Mouse (Mus musculus) intestine, embryonic 15.5 days (tissue): ENCODE measurements around the gene Lama5. TPM values are rescaled to one million over a fixed set of nuclear protein-coding genes. Genes with fewer than 3 reads are reported as not detected.

Experiments used
- ATAC-seq: fragments of 200-750 bp; cut with Nextera tagmentation; 2 replicates; pipeline ENCODE4 v1.8.0; 2017; ENCODE audit warnings: moderate TSS enrichment, moderate library complexity
- H3K27ac ChIP-seq: fragments of 300-500 bp; sonication (generic); 2 replicates; pipeline ENCODE4 v1.5.1; 2015; ENCODE audit warnings: mild to moderate bottlenecking, inconsistent platforms
- H3K27me3 ChIP-seq: fragments of 300-500 bp; sonication (generic); replicated peaks from 2 replicates; pipeline ENCODE4 v1.6.1; 2015; ENCODE audit warnings: inconsistent platforms
- H3K36me3 ChIP-seq: fragments of 300-500 bp; sonication (generic); 2 replicates; pipeline ENCODE4 v1.6.1; 2015; ENCODE audit warnings: inconsistent platforms
- H3K4me1 ChIP-seq: fragments of 300-500 bp; sonication (generic); replicated peaks from 2 replicates; pipeline ENCODE4 v1.6.1; 2015; ENCODE audit warnings: inconsistent platforms
- H3K4me2 ChIP-seq: fragments of 300-500 bp; sonication (generic); replicated peaks from 2 replicates; pipeline ENCODE4 v1.6.1; 2015; ENCODE audit warnings: mild to moderate bottlenecking, inconsistent platforms
- H3K4me3 ChIP-seq: fragments of 300-500 bp; sonication (generic); replicated peaks from 2 replicates; pipeline ENCODE4 v1.5.1; 2015; ENCODE audit warnings: inconsistent platforms
- H3K9ac ChIP-seq: fragments of 300-500 bp; sonication (generic); 2 replicates; pipeline ENCODE4 v1.6.1; 2015; ENCODE audit warnings: inconsistent platforms
- H3K9me3 ChIP-seq: fragments of 300-500 bp; sonication (generic); 2 replicates; pipeline ENCODE4 v1.6.1; 2016; ENCODE audit warnings: inconsistent platforms
- WGBS: fragments of 180-500 bp; shearing (Covaris S2); methylation state at CpG from one replicate; pipeline ENCODE4 v1.1.7; 2015; 5-methylcytosine and 5-hydroxymethylcytosine counted together
- polyA plus RNA-seq: library from polyadenylated mRNA; unstranded; fragments of >200 nt; fragmentation: Nextera tagmentation; extraction: Ambion mirVana; gene quantifications from 2 replicates; pipeline ENCODE4 v1.2.1, GENCODE M21; 2015

Lama5 gene
- 30.9 and 37.8 TPM in 2 replicates for polyA plus RNA-seq

GRCm38 (mm10) chr2:180225762-180226378 is at the start of gene Lama5:
Gene Lama5 (minus strand): TSS chr2:180225859.
- Histone ChIP-seq H3K4me1 (peaks cover 48% of the 10 kb centered on the region), H3K27ac (peak within 1 kb of the TSS; percentile 73)
- WGBS: under 1% methylated on average over 37 of the region's 37 CpGs

GRCm38 (mm10) chr2:180274523-180274922 is 48.9 kb upstream of the Lama5 start:
- Histone ChIP-seq H3K9me3 (no peaks in the 10 kb centered on the region), H3K27ac (no peak overlapping the region), H3K27me3 (no peaks in the 10 kb centered on the region), H3K36me3 (0 out of 2 replicates have a peak, but pooled peaks cover 4% of the 10 kb centered on the region), H3K4me2 (no peak overlapping the region), H3K4me3 (no peak overlapping the region), H3K4me1 (peaks cover 38% of the 10 kb centered on the region), H3K9ac (no peak overlapping the region)
- WGBS: 86% methylated on average over 2 of the region's 2 CpGs
- ATAC-seq: no peak

More at GRCm38 (mm10) chr2:180225762-180226378, at the start of gene Lama5:
- peak within 1 kb of the TSS; percentile 97 for H3K4me2 ChIP-seq
- no peaks in the 10 kb centered on the region for H3K9me3 ChIP-seq
- H3K27me3 ChIP-seq: no peaks in the 10 kb centered on the region
- no peaks in the 10 kb centered on the region for H3K36me3 ChIP-seq
- ATAC-seq: peak; percentile 81
- peak within 1 kb of the TSS; percentile 71 for H3K9ac ChIP-seq
- H3K4me3 ChIP-seq: peak within 1 kb of the TSS; percentile 75

GRCm38 (mm10) chr2:180273394-180274244 is 48.0 kb upstream of the Lama5 start, which contains the start of gene Cables2:
Gene Cables2 (minus strand): TSS chr2:180273496.
- WGBS: 4% methylated on average over 68 of the region's 68 CpGs
- H3K36me3 ChIP-seq: 0 out of 2 replicates have a peak, but pooled peaks cover 4% of the 10 kb centered on the region
- H3K27ac ChIP-seq: peak within 1 kb of the TSS; percentile 65
- H3K27me3 ChIP-seq: no peaks in the 10 kb centered on the region
- peak within 1 kb of the TSS; percentile 93 for H3K9ac ChIP-seq
- H3K9me3 ChIP-seq: no peaks in the 10 kb centered on the region
- peaks cover 38% of the 10 kb centered on the region for H3K4me1 ChIP-seq
- ATAC-seq: peak; percentile 91
- peak within 1 kb of the TSS; percentile 81 for H3K4me3 ChIP-seq
- H3K4me2 ChIP-seq: peak within 1 kb of the TSS; percentile 78

- peak overlapping the region; percentile 78 for H3K4me2 ChIP-seq
- H3K9me3 ChIP-seq: no peaks in the 10 kb centered on the region
- peak overlapping the region; percentile 65 for H3K27ac ChIP-seq
- H3K4me3 ChIP-seq: peak overlapping the region; percentile 81
- H3K4me1 ChIP-seq: peaks cover 31% of the 10 kb centered on the region
- peak overlapping the region; percentile 93 for H3K9ac ChIP-seq
- 0 out of 2 replicates have a peak, but pooled peaks cover 9% of the 10 kb centered on the region for H3K36me3 ChIP-seq
- WGBS: under 1% methylated on average over 34 of the region's 37 CpGs
- ATAC-seq: peak; percentile 23
- H3K27me3 ChIP-seq: no peaks in the 10 kb centered on the region
Measured at GRCm38 (mm10) chr2:180272884-180273321, 47.2 kb upstream of the Lama5 start.

GRCm38 (mm10) chr2:180271804-180272395 is 46.2 kb upstream of the Lama5 start:
- 61% methylated on average over 5 of the region's 5 CpGs for WGBS
- H3K27ac ChIP-seq: no peak overlapping the region
- no peaks in the 10 kb centered on the region for H3K27me3 ChIP-seq
- H3K4me3 ChIP-seq: peak overlapping the region; percentile 81
- H3K4me2 ChIP-seq: peak overlapping the region; percentile 78
- peaks cover 27% of the 10 kb centered on the region for H3K4me1 ChIP-seq
- no peaks in the 10 kb centered on the region for H3K9me3 ChIP-seq
- peak overlapping the region; percentile 93 for H3K9ac ChIP-seq
- ATAC-seq: no peak
- peaks cover 11% of the 10 kb centered on the region; the same call in 1 of the 2 replicates for H3K36me3 ChIP-seq

- Histone ChIP-seq H3K27me3 (no peaks in the 10 kb centered on the region), H3K36me3 (peaks cover 18% of the 10 kb centered on the region; the same call in 1 of the 2 replicates), H3K9me3 (no peaks in the 10 kb centered on the region), H3K4me2 (no peak overlapping the region), H3K4me1 (peaks cover 19% of the 10 kb centered on the region), H3K4me3 (no peak overlapping the region), H3K9ac (peak overlapping the region; percentile 5; the same call in 1 of the 2 replicates), H3K27ac (no peak overlapping the region)
- ATAC-seq: no peak
- 66% methylated on average over 7 of the region's 7 CpGs for WGBS
Measured at GRCm38 (mm10) chr2:180270537-180271255, 45.0 kb upstream of the Lama5 start.

GRCm38 (mm10) chr2:180269329-180269728 is 43.7 kb upstream of the Lama5 start:
- Histone ChIP-seq H3K27ac (no peak overlapping the region), H3K27me3 (no peaks in the 10 kb centered on the region), H3K4me2 (no peak overlapping the region), H3K4me1 (peaks cover 19% of the 10 kb centered on the region), H3K9me3 (no peaks in the 10 kb centered on the region), H3K36me3 (peaks cover 18% of the 10 kb centered on the region; the same call in 1 of the 2 replicates), H3K4me3 (no peak overlapping the region), H3K9ac (no peak overlapping the region)
- no peak for ATAC-seq
- WGBS: 90% methylated on average over 10 of the region's 10 CpGs

- 64% methylated on average over 2 of the region's 2 CpGs for WGBS
- no peak for ATAC-seq
Measured at GRCm38 (mm10) chr2:180267955-180268354, 42.3 kb upstream of the Lama5 start.

GRCm38 (mm10) chr2:180262891-180263290 is 37.2 kb upstream of the Lama5 start:
- Histone ChIP-seq H3K27me3 (no peaks in the 10 kb centered on the region), H3K27ac (0 out of 2 replicates have a peak overlapping the region, but pooled peaks have one; percentile 27), H3K4me1 (0 out of 2 replicates have a peak, but pooled peaks cover 4% of the 10 kb centered on the region), H3K9me3 (no peaks in the 10 kb centered on the region), H3K4me2 (no peak overlapping the region), H3K4me3 (no peak overlapping the region), H3K9ac (no peak overlapping the region), H3K36me3 (peaks cover 35% of the 10 kb centered on the region)
- WGBS: 86% methylated on average over 10 of the region's 10 CpGs
- no peak for ATAC-seq

More at GRCm38 (mm10) chr2:180267955-180268354, 42.3 kb upstream of the Lama5 start:
- Histone ChIP-seq H3K36me3 (peaks cover 22% of the 10 kb centered on the region; the same call in 1 of the 2 replicates), H3K27me3 (no peaks in the 10 kb centered on the region), H3K4me1 (peaks cover 13% of the 10 kb centered on the region), H3K27ac (no peak overlapping the region), H3K9ac (no peak overlapping the region), H3K4me3 (no peak overlapping the region), H3K4me2 (no peak overlapping the region), H3K9me3 (no peaks in the 10 kb centered on the region)

- Histone ChIP-seq H3K27ac (no peak overlapping the region), H3K4me2 (no peak overlapping the region), H3K9me3 (no peaks in the 10 kb centered on the region), H3K36me3 (peaks cover 35% of the 10 kb centered on the region), H3K9ac (no peak overlapping the region), H3K4me3 (no peak overlapping the region), H3K27me3 (no peaks in the 10 kb centered on the region), H3K4me1 (0 out of 2 replicates have a peak, but pooled peaks cover 4% of the 10 kb centered on the region)
- WGBS: 71% methylated on average over 3 of the region's 3 CpGs
- no peak for ATAC-seq
Measured at GRCm38 (mm10) chr2:180262441-180262840, 36.8 kb upstream of the Lama5 start.

GRCm38 (mm10) chr2:180261901-180262300 is 36.2 kb upstream of the Lama5 start:
- 88% methylated on average over 7 of the region's 7 CpGs for WGBS
- H3K36me3 ChIP-seq: peaks cover 32% of the 10 kb centered on the region

More at GRCm38 (mm10) chr2:180261901-180262300, 36.2 kb upstream of the Lama5 start:
- no peak overlapping the region for H3K4me2 ChIP-seq
- no peak overlapping the region for H3K9ac ChIP-seq
- no peaks in the 10 kb centered on the region for H3K27me3 ChIP-seq
- ATAC-seq: no peak
- no peaks in the 10 kb centered on the region for H3K9me3 ChIP-seq
- H3K27ac ChIP-seq: 0 out of 2 replicates have a peak overlapping the region, but pooled peaks have one; percentile 7
- H3K4me1 ChIP-seq: 0 out of 2 replicates have a peak, but pooled peaks cover 4% of the 10 kb centered on the region
- H3K4me3 ChIP-seq: no peak overlapping the region
